Mouse (Mus musculus) gastrocnemius, postnatal 36 days (tissue): Measurements from ENCODE around the gene Rhbdd3. TPM values are rescaled to one million over a fixed set of nuclear protein-coding genes. Genes with fewer than 3 reads are reported as not detected.
A peak's percentile ranks its signal among the peaks of the same experiment; 100 is the strongest.

Experiments used
- DNase-seq, 2 experiments: peaks; one replicate each; pipeline ENCODE4 v3.0.0; 2022
- intact Hi-C: fragments of 180-260 bp; cut with DNase I; formaldehyde crosslinking; loops from one replicate; pipeline ENCODE4 v1.15.1; 2025
- total RNA-seq, 2 experiments: library from RNA; stranded (reverse); gene quantifications; 2 replicates each; pipeline ENCODE4 v1.2.3; 2021

The Rhbdd3 gene
- total RNA-seq, 2 experiments from 2014 or later = 24.4 to 26.0 TPM

DNA sequence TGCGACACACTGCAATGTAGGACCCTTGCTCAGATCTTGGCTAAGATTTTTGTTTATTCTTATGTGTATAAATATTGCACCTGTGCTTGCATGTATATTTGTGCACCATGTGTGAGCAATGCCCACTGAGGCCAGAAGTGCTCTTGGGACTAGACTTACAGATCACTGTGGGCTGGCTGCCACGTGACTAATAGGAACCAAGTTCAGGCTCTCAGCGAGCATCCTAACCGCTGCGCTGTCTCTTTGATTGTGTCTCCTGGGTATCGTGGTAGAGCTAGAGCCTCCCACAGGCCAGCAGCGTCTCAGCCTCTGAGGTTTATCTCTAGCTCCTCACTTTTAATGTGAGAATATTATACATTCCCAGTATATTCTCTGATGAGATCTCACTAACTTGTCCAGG is 14.9 kb downstream of the Rhbdd3 start:
- intact Hi-C loops = loop anchor here (10.0 kb wide), 1 partner anchor 151 kb away; the partner anchor contains the start of gene Kremen1
- DNase-seq = no peak

DNA sequence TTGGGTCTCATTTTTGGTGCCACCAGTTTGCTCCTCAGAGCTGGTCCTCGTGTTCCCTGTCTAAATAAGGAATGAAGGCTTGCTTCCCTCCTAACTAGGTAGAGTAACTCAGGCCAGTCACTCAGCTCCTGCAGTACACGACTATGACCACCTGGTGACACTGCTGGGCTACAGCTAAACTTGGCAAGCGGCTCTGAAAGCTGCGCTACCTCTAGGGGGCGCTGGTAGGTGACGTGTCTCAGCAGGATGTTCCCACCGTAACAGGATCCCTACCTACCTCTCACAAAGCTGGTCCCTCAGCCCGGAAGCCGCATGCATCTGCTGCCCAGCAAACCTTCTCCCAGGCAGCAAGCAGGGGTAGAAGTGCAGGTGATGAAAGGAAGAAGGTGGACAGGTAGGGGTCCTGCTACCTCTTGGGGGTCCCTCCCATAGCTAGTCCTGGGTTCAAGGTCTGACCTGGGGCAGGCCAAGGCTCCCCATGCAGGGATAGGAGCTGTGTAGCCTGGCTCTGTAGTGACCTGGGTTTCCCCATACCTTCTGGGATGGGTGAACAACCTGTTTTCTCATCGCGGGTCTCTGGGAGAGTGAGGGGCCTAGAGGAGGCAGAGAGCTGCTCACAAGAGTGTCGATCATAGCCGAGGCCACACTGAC is 16.3 kb downstream of the Rhbdd3 start:
- intact Hi-C loops = loop anchor here (5.0 to 10.0 kb wide), 3 partner anchors 47 to 357 kb away; partner anchors contain the start of gene Kremen1
- DNase-seq = peak; percentile 80 to 81

- DNase-seq = no peak
- intact Hi-C loops = no loop called here
Observed at GRCm38 (mm10) chr11:5125713-5126112, 27.0 kb downstream of the Rhbdd3 start.

- intact Hi-C loops = no loop called here
- no peak for DNase-seq
Observed at GRCm38 (mm10) chr11:5129035-5129480, 30.3 kb downstream of the Rhbdd3 start.

- no peak for DNase-seq
- intact Hi-C loops = no loop called here
Observed at GRCm38 (mm10) chr11:5130111-5130665, 31.5 kb downstream of the Rhbdd3 start.

- intact Hi-C loops = no loop called here
- DNase-seq = no peak
Observed at GRCm38 (mm10) chr11:5132751-5133150, 34.0 kb downstream of the Rhbdd3 start.

GRCm38 (mm10) chr11:5135914-5136313 is 37.2 kb downstream of the Rhbdd3 start:
- intact Hi-C loops = no loop called here
- DNase-seq = peak; percentile 37 to 39

GRCm38 (mm10) chr11:5138642-5139041 is 39.9 kb downstream of the Rhbdd3 start:
- intact Hi-C loops = no loop called here
- DNase-seq = no peak

- intact Hi-C loops = no loop called here
Observed at GRCm38 (mm10) chr11:5139372-5139771, 40.6 kb downstream of the Rhbdd3 start.

DNA sequence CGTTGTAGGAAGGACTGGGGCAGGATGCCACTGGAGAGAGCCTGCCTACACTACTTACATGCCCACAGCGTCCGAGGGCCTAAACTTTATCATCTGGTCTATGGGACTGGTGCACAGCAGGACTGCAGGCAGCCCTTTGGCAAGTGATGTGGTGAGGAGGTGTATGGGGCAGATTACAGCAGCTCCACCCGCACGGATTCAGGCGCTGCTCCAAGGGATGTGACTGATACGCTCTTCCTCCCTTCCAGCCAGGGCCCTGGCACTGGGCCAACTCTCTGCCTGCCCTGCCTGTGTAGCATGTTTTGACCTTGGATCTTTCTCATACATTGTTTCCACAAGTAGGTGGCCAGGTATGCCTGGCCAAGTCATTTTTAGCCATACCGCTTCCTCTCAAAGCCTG is 41.9 kb downstream of the Rhbdd3 start:
- intact Hi-C loops = no loop called here
- peak; percentile 58 to 72 for DNase-seq

More at GRCm38 (mm10) chr11:5139372-5139771, 40.6 kb downstream of the Rhbdd3 start:
- no peak for DNase-seq

- intact Hi-C loops = no loop called here
- DNase-seq = no peak
Observed at GRCm38 (mm10) chr11:5141252-5141651, 42.5 kb downstream of the Rhbdd3 start.

- no peak for DNase-seq
- intact Hi-C loops = no loop called here
Observed at GRCm38 (mm10) chr11:5141965-5142364, 43.2 kb downstream of the Rhbdd3 start.

DNA sequence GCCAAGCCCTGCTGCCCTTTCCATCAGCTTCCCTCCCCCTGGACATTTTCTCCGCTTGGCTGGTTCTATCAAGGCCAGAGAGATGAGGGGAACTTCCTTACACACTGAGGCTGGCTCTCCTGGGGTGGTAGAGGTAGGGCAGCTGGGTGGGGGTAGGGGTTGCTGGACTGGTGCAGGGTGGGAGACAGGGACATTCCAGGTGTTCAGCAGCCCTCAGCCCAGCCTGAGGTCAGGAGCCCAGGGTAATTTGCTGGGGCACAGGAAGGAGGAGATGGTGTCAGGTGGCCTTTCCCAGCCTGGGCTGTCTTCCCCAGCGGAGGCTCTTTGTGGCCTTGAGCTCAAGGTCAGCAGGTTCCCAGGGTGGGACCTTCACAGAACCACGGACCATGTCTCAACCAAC is 46.9 kb downstream of the Rhbdd3 start:
- intact Hi-C loops = no loop called here
- DNase-seq = no peak

- intact Hi-C loops = no loop called here
- DNase-seq = no peak
Observed at GRCm38 (mm10) chr11:5149249-5149648, 50.5 kb downstream of the Rhbdd3 start.

DNA sequence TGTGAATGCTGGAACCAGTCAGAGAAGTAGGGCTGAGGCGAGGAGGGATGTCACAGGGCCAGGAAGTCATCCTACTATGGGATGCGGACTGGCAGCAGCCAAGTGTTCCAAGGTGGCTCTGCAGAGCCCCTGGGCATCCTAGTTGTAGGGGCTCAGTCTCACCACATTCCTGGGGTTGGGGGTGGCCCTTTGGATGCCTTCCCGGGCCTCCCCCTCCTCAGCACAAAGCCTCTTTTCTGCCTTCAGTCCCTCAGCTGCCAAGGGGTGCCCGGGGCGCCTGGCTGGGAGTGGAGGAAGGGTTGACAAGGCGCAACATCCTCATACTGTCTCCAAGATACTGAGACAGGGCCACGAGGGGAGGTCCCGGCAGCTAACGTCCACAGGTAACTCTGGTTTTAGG is 51.2 kb downstream of the Rhbdd3 start:
- no peak for DNase-seq
- intact Hi-C loops = no loop called here

GRCm38 (mm10) chr11:5150416-5151246 is 51.9 kb downstream of the Rhbdd3 start:
- intact Hi-C loops = no loop called here
- DNase-seq = no peak

- intact Hi-C loops = no loop called here
- no peak for DNase-seq
Observed at GRCm38 (mm10) chr11:5151247-5151630, 52.5 kb downstream of the Rhbdd3 start.

DNA sequence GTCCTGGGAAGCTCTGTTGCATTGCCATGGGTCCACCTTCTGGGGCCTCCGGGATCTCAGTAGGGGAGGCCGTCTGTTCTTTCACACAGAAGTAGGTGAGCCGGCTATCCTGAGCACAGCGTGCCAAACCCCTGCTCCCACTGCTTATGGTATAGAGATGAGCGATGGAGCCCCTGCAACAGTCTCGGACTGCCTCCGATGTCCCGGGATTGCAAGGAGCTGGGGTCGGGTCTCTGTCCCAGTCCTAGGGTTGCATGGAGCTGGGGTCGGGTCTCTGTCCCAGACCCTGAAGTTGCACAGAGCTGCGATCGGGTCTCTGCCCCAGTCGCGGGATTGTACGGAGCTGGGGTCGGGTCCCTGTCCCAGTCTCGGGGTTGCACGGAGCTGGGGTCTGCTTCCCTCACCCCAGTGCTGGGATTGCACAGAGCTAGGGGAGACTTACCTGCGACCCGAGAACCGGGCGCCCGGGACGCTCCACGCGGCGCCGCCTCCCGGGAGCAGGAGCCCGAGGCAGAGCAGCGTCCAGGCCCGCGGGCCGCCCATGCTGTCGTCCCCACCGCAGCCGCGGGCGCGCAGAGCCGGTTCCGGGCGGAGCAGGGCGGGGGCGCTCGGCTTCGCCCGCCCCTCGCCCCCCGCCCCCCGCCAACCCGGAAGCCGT is 53.1 kb downstream of the Rhbdd3 start, which contains the start of gene Emid1:
Gene Emid1, minus strand, starts transcription at position 578 of the 658 bp plus-strand sequence.
- intact Hi-C loops = no loop called here
- DNase-seq = no peak

DNA sequence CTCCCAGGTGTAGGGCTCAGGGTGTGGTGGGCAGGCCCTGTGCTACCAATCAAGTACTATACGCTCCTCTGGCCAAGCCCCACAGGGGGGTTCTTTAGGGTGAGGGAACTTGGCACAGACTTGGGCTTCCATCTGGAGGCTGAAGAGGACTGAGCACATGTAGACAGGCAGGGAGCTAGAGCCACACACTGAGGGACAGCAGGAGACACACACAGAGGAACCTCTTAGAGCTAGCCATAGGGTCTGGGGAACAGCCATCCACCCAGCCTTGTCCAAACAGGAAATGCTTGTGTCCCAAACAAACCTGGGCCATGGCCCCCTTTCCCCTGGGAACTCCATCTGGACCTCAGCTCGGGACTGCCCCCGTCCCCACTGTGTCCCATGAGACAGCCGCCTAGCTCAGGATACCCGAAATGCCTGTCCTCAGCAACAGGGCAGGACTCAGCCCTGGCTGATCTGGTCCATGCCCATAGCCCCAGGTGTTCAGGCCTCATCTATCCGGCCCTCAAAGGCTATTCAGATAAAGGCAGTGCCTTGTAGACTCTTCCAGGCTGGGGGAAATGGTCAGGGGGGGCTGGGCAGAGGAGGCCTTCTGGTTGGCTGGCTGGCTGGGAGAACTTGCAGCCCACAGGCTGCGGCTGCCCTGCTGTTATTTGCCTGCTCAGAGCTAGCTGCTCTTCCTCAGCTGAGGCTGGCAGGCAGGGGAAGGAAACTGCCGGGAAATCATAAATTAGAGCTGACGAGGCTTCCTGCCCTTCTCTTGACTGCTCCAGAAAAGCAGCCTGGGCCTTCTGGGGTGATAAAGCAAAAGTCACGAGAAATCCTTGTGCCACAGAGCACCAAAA is 56.5 kb downstream of the Rhbdd3 start:
- intact Hi-C loops = no loop called here
- no peak for DNase-seq
